Mouse (Mus musculus) liver, embryonic 14.5 days (tissue): Measurements from ENCODE around the gene Bend5.

ENCODE experiments used
- CTCF ChIP-seq: IDR thresholded peaks from 2 replicates; pipeline ENCODE4 v1.5.1; 2016; ENCODE audit warnings: antibody characterized with exemption, low read depth, control low read depth
- EP300 ChIP-seq: IDR thresholded peaks from 2 replicates; pipeline ENCODE4 v1.6.1; 2016; ENCODE audit warnings: antibody characterized with exemption, low read depth

GRCm38 (mm10) chr4:111451283-111451918 lies 36.6 kb downstream of the Bend5 start:
- TF ChIP-seq CTCF (no peak), EP300 (no peak)
